Mouse (Mus musculus) brain, embryonic 14.5 days (tissue): ENCODE measurements around the gene Rasgrf2.

Experiments used
- CTCF ChIP-seq: fragments of 200-500 bp; IDR thresholded peaks from 2 replicates; pipeline ENCODE4 v1.5.1; 2012; ENCODE audit warnings: inconsistent platforms, mild to moderate bottlenecking, moderate library complexity, borderline replicate concordance; ENCODE audit not compliant: insufficient read depth, insufficient read length; ENCODE audit errors: extremely low read depth
- POLR2A ChIP-seq: fragments of 200-500 bp; IDR thresholded peaks from 2 replicates; pipeline ENCODE4 v1.6.1; 2012; ENCODE audit warnings: mild to moderate bottlenecking, inconsistent platforms, borderline replicate concordance; ENCODE audit not compliant: poor library complexity, insufficient read depth, insufficient read length, severe bottlenecking; ENCODE audit errors: extremely low read depth

GRCm38 (mm10) chr13:91996929-91997328, 134.5 kb downstream of the Rasgrf2 start:
- TF ChIP-seq CTCF (no peak), POLR2A (no peak)
